Comparison of ENCODE assay signal across 8 mouse cellular contexts in the genomic region with DNA sequence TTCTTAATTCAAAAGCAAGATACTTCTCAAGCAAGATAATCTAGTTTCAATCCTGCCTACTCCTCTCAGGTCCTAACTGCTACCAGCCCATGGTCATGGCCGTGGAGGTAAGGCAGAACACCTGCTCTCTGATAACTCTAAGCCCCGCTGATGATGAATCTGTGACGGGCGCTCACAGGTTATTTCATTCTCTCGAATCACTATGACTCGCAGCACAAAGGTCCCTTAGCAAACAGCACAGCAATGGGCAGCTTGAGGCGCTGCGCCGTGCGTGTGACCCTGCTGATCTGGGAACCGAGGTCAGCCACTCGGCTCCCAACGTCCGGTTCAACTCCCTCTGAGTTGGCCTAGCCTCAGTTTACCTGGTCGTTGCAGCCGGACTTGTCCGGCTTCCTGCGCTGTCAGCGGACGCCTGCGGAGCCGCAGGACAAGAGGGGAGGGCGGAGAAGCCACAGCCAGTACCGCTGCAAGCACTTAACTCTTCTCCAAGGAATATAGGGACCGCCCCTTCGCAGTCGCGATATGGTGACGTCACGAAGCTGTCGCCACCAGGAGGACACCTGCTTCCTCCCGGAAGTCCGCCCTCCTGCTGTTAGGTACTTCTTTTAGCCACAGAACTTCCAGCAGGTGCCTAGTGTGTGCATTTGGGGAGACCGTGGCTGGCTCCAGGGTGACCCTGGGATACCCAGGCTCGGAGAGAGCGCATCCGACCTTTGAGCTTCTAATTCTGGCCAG. TPM values are rescaled to one million over a fixed set of nuclear protein-coding genes. Genes with fewer than 3 reads are reported as not detected.
A peak's percentile ranks its signal among the peaks of the same experiment; 100 is the strongest.
DNase-seq lines count a peak whose midpoint lies in the region; ATAC-seq and TF ChIP-seq lines count a peak whose summit lies in the region.

A gene (minus strand): TSS at position 511 of the 735 bp plus-strand sequence.

- H3K27me3 ChIP-seq in kidney, embryonic 14.5 days (ENCODE audit: control insufficient read depth, insufficient read depth, low read length), result no peaks in the 10 kb centered on the region
- H3K27me3 ChIP-seq in limb, embryonic 15.5 days, result no peaks in the 10 kb centered on the region

- no peak for TF ChIP-seq CTCF in bone marrow macrophage, adult 2 months (IDR thresholded peaks at IDR 0.05; ENCODE audit: low read depth, low read length)
- TF ChIP-seq CTCF in embryonic fibroblast, embryonic 13.5 days (IDR thresholded peaks at IDR 0.05; ENCODE audit: borderline replicate concordance, insufficient read depth, low read length), result no peak

- WGBS in kidney, embryonic 14.5 days, result 4% methylated on average over 37 of the region's 37 CpGs
- WGBS in limb, embryonic 15.5 days, result 3% methylated on average over 37 of the region's 37 CpGs

- H3K27ac ChIP-seq in bone marrow macrophage, adult 2 months (ENCODE audit: insufficient read depth, low read depth, low read length), result no peak within 1 kb of the TSS
- no peak within 1 kb of the TSS for H3K27ac ChIP-seq in embryonic fibroblast, embryonic 13.5 days (ENCODE audit: insufficient read depth, low read length)
- H3K27ac ChIP-seq in kidney, embryonic 14.5 days (ENCODE audit: low read depth, low read length), result no peak within 1 kb of the TSS
- H3K27ac ChIP-seq in limb, embryonic 15.5 days, result 0 out of 2 replicates have a peak within 1 kb of the TSS, but pooled peaks have one; percentile 6

- ATAC-seq in kidney, embryonic 14.5 days (ENCODE audit: low FRiP score, low TSS enrichment), result peak; percentile 92
- peak; percentile 73 for ATAC-seq in limb, embryonic 15.5 days (ENCODE audit: insufficient number of reproducible peaks, low FRiP score, low TSS enrichment, low read depth)

- H3K4me1 ChIP-seq in bone marrow macrophage, adult 2 months (ENCODE audit: control insufficient read depth, insufficient read depth, low read length), result peaks cover 8% of the 10 kb centered on the region
- H3K4me1 ChIP-seq in embryonic fibroblast, embryonic 13.5 days (ENCODE audit: control insufficient read depth, insufficient read depth, low read length), result 0 out of 2 replicates have a peak, but pooled peaks cover 3% of the 10 kb centered on the region
- peaks cover 5% of the 10 kb centered on the region; the same call in 1 of the 2 replicates for H3K4me1 ChIP-seq in kidney, embryonic 14.5 days (ENCODE audit: control insufficient read depth, insufficient read depth, low read length)
- H3K4me1 ChIP-seq in limb, embryonic 15.5 days, result peaks cover 19% of the 10 kb centered on the region

- 0 out of 2 replicates have a peak, but pooled peaks have one; percentile 69 for TF ChIP-seq POLR2A in bone marrow macrophage, adult 2 months (IDR thresholded peaks at IDR 0.05; ENCODE audit: borderline replicate concordance, low read depth, low read length)
- TF ChIP-seq POLR2A in embryonic fibroblast, embryonic 13.5 days (IDR thresholded peaks at IDR 0.05; ENCODE audit: low read depth, low read length), result peak; percentile 77

- peak; percentile 95 for DNase-seq in 416B (ENCODE audit: low read depth)
- DNase-seq in heart, adult 9 months (ENCODE audit: low spot score in 2 of 2), result peak; percentile 73 to 79
- peak; percentile 60 to 82 for DNase-seq in monocyte, adult 2 months (ENCODE audit: low read depth in 1 of 2, low spot score in 2 of 2)
- peak; percentile 86 to 88 for DNase-seq in spleen, postnatal 36 days (ENCODE audit: low spot score in 2 of 2)

- peak within 1 kb of the TSS; percentile 65 for H3K9ac ChIP-seq in kidney, embryonic 14.5 days (ENCODE audit: low read depth, low read length)
- peak within 1 kb of the TSS; percentile 44 for H3K9ac ChIP-seq in limb, embryonic 15.5 days

- peaks cover 6% of the 10 kb centered on the region; the same call in 1 of the 2 replicates for H3K36me3 ChIP-seq in kidney, embryonic 14.5 days (ENCODE audit: control insufficient read depth, insufficient read depth, low read length)
- no peaks in the 10 kb centered on the region for H3K36me3 ChIP-seq in limb, embryonic 15.5 days

- no peaks in the 10 kb centered on the region for H3K9me3 ChIP-seq in kidney, embryonic 14.5 days (ENCODE audit: control insufficient read depth, low read length)
- no peaks in the 10 kb centered on the region for H3K9me3 ChIP-seq in limb, embryonic 15.5 days

- peak within 1 kb of the TSS; percentile 84 for H3K4me2 ChIP-seq in kidney, embryonic 14.5 days (replicated peaks; ENCODE audit: low read depth, low read length)
- peak within 1 kb of the TSS; percentile 69 for H3K4me2 ChIP-seq in limb, embryonic 15.5 days

- peak within 1 kb of the TSS; percentile 91 for H3K4me3 ChIP-seq in bone marrow macrophage, adult 2 months (ENCODE audit: insufficient read depth, low read length)
- H3K4me3 ChIP-seq in embryonic fibroblast, embryonic 13.5 days (ENCODE audit: insufficient read depth, low read length), result peak within 1 kb of the TSS; percentile 57
- peak within 1 kb of the TSS; percentile 80 for H3K4me3 ChIP-seq in kidney, embryonic 14.5 days (ENCODE audit: low read length)
- peak within 1 kb of the TSS; percentile 62 for H3K4me3 ChIP-seq in limb, embryonic 15.5 days

RNA-seq across cellular contexts. Expression of the gene that starts here (rescaled TPM):
- polyA plus RNA-seq in bone marrow macrophage, adult 2 months (2012; ENCODE audit: insufficient read depth, insufficient read length, missing spikeins), result 11.9 and 16.9 TPM in 2 replicates
- polyA plus RNA-seq in embryonic fibroblast, embryonic 13.5 days (2011; ENCODE audit: insufficient read length, low read depth, missing spikeins), result 5.1 and 12.3 TPM in 2 replicates
- polyA plus RNA-seq in kidney, embryonic 14.5 days (2014; fragmentation: Nextera tagmentation; extraction: Ambion mirVana), result 29.5 and 29.7 TPM in 2 replicates
- polyA plus RNA-seq in limb, embryonic 15.5 days (2015; fragmentation: Nextera tagmentation; extraction: Ambion mirVana), result 22.1 and 27.5 TPM in 2 replicates
